Mouse (Mus musculus): Measurements from ENCODE around the gene Cfap44. TPM values are rescaled to one million over a fixed set of nuclear protein-coding genes. Genes with fewer than 3 reads are reported as not detected.

Gene Cfap44
- total and polyA plus RNA-seq, 3 experiments, result 0.55 TPM; not detected in 2

- Histone ChIP-seq H3K27me3 (ENCODE audit: control insufficient read depth, insufficient read depth, low read length) (no peaks in the 10 kb centered on the region), H3K79me2 (replicated peaks; ENCODE audit: control insufficient read depth, insufficient read depth, low read length) (no peaks in the 10 kb centered on the region), H3K9ac (ENCODE audit: low read depth, low read length) (no peak overlapping the region), H3K4me3 (no peak overlapping the region), H3K27ac (peak overlapping the region; percentile 6; the same call in 1 of the 2 replicates), H3K4me1 (ENCODE audit: control insufficient read depth, insufficient read depth, low read length) (peaks cover 7% of the 10 kb centered on the region), H3K36me3 (ENCODE audit: control insufficient read depth, insufficient read depth, low read length) (peaks cover 8% of the 10 kb centered on the region)
- TF ChIP-seq CTCF (IDR thresholded peaks at IDR 0.05) (peak; percentile 93), EP300 (IDR thresholded peaks at IDR 0.05; ENCODE audit: insufficient read depth, low read depth, low read length) (no peak)
- WGBS, result 50% methylated on average over 10 of the region's 10 CpGs
- intact Hi-C loops (cut with DNase I), result loop anchor here (1.0 to 10.0 kb wide), 3 partner anchors 63 to 217 kb away; no protein-coding TSS in a partner anchor
- peak in 1 of 2 experiments; percentile 15 for DNase-seq
Observed at GRCm38 (mm10) chr16:44361921-44362890, 32.4 kb upstream of the Cfap44 start.

- intact Hi-C loops (cut with DNase I), result loop anchor here (10.0 kb wide), 1 partner anchor 221 kb away; no protein-coding TSS in a partner anchor
- no peak overlapping the region for H3K4me3 ChIP-seq
- no peak overlapping the region for H3K27ac ChIP-seq
- H3K27me3 ChIP-seq (ENCODE audit: control insufficient read depth, insufficient read depth, low read length), result no peaks in the 10 kb centered on the region
- no peak for DNase-seq
- H3K9ac ChIP-seq (ENCODE audit: low read depth, low read length), result no peak overlapping the region
- WGBS, result 87% methylated on average over 7 of the region's 7 CpGs
- TF ChIP-seq POLR2A (IDR thresholded peaks at IDR 0.05; ENCODE audit: insufficient read depth, low read depth, low read length) (no peak), CTCF (IDR thresholded peaks at IDR 0.05) (no peak), EP300 (IDR thresholded peaks at IDR 0.05; ENCODE audit: insufficient read depth, low read depth, low read length) (no peak)
- H3K36me3 ChIP-seq (ENCODE audit: control insufficient read depth, insufficient read depth, low read length), result no peaks in the 10 kb centered on the region
- no peaks in the 10 kb centered on the region for H3K79me2 ChIP-seq (replicated peaks; ENCODE audit: control insufficient read depth, insufficient read depth, low read length)
- H3K4me1 ChIP-seq (ENCODE audit: control insufficient read depth, insufficient read depth, low read length), result peaks cover 3% of the 10 kb centered on the region
Observed at GRCm38 (mm10) chr16:44365522-44365921, 29.1 kb upstream of the Cfap44 start.

- Histone ChIP-seq H3K36me3 (ENCODE audit: control insufficient read depth, insufficient read depth, low read length) (no peaks in the 10 kb centered on the region), H3K27me3 (ENCODE audit: control insufficient read depth, insufficient read depth, low read length) (no peaks in the 10 kb centered on the region), H3K27ac (no peak overlapping the region), H3K4me1 (ENCODE audit: control insufficient read depth, insufficient read depth, low read length) (no peaks in the 10 kb centered on the region), H3K4me3 (no peak overlapping the region), H3K9ac (ENCODE audit: low read depth, low read length) (no peak overlapping the region), H3K79me2 (replicated peaks; ENCODE audit: control insufficient read depth, insufficient read depth, low read length) (no peaks in the 10 kb centered on the region)
- DNase-seq, result no peak
- TF ChIP-seq CTCF (IDR thresholded peaks at IDR 0.05), result no peak
- no peak for TF ChIP-seq EP300 (IDR thresholded peaks at IDR 0.05; ENCODE audit: insufficient read depth, low read depth, low read length)
- TF ChIP-seq POLR2A (IDR thresholded peaks at IDR 0.05; ENCODE audit: insufficient read depth, low read depth, low read length), result no peak
- intact Hi-C loops (cut with DNase I), result no loop called here
- 91% methylated on average over 4 of the region's 4 CpGs for WGBS
Observed at GRCm38 (mm10) chr16:44375459-44375858, 19.1 kb upstream of the Cfap44 start.

- H3K9ac ChIP-seq (ENCODE audit: low read depth, low read length), result no peak overlapping the region
- no peak overlapping the region for H3K27ac ChIP-seq
- H3K79me2 ChIP-seq (replicated peaks; ENCODE audit: control insufficient read depth, insufficient read depth, low read length), result no peaks in the 10 kb centered on the region
- no peak overlapping the region for H3K4me3 ChIP-seq
- WGBS, result 91% methylated on average over 4 of the region's 4 CpGs
- intact Hi-C loops (cut with DNase I), result no loop called here
- TF ChIP-seq CTCF (IDR thresholded peaks at IDR 0.05), result no peak
- TF ChIP-seq EP300 (IDR thresholded peaks at IDR 0.05; ENCODE audit: insufficient read depth, low read depth, low read length), result no peak
- no peak for TF ChIP-seq POLR2A (IDR thresholded peaks at IDR 0.05; ENCODE audit: insufficient read depth, low read depth, low read length)
- no peaks in the 10 kb centered on the region for H3K36me3 ChIP-seq (ENCODE audit: control insufficient read depth, insufficient read depth, low read length)
- H3K4me1 ChIP-seq (ENCODE audit: control insufficient read depth, insufficient read depth, low read length), result no peaks in the 10 kb centered on the region
- DNase-seq, result no peak
- no peaks in the 10 kb centered on the region for H3K27me3 ChIP-seq (ENCODE audit: control insufficient read depth, insufficient read depth, low read length)
Observed at GRCm38 (mm10) chr16:44380006-44380405, 14.6 kb upstream of the Cfap44 start.

GRCm38 (mm10) chr16:44381578-44381977 lies 13.0 kb upstream of the Cfap44 start:
- intact Hi-C loops (cut with DNase I), result no loop called here
- H3K36me3 ChIP-seq (ENCODE audit: control insufficient read depth, insufficient read depth, low read length), result no peaks in the 10 kb centered on the region
- H3K4me1 ChIP-seq (ENCODE audit: control insufficient read depth, insufficient read depth, low read length), result no peaks in the 10 kb centered on the region
- no peak for TF ChIP-seq EP300 (IDR thresholded peaks at IDR 0.05; ENCODE audit: insufficient read depth, low read depth, low read length)
- no peak for TF ChIP-seq POLR2A (IDR thresholded peaks at IDR 0.05; ENCODE audit: insufficient read depth, low read depth, low read length)
- no peak for TF ChIP-seq CTCF (IDR thresholded peaks at IDR 0.05)
- no peak overlapping the region for H3K9ac ChIP-seq (ENCODE audit: low read depth, low read length)
- no peak for DNase-seq
- no peak overlapping the region for H3K4me3 ChIP-seq
- H3K79me2 ChIP-seq (replicated peaks; ENCODE audit: control insufficient read depth, insufficient read depth, low read length), result no peaks in the 10 kb centered on the region
- no peak overlapping the region for H3K27ac ChIP-seq
- H3K27me3 ChIP-seq (ENCODE audit: control insufficient read depth, insufficient read depth, low read length), result no peaks in the 10 kb centered on the region
- WGBS, result 76% methylated on average over 5 of the region's 5 CpGs

- no peaks in the 10 kb centered on the region for H3K4me1 ChIP-seq (ENCODE audit: control insufficient read depth, insufficient read depth, low read length)
- no peaks in the 10 kb centered on the region for H3K79me2 ChIP-seq (replicated peaks; ENCODE audit: control insufficient read depth, insufficient read depth, low read length)
- H3K4me3 ChIP-seq, result no peak overlapping the region
- intact Hi-C loops (cut with DNase I), result no loop called here
- H3K27ac ChIP-seq, result no peak overlapping the region
- no peaks in the 10 kb centered on the region for H3K36me3 ChIP-seq (ENCODE audit: control insufficient read depth, insufficient read depth, low read length)
- H3K9ac ChIP-seq (ENCODE audit: low read depth, low read length), result no peak overlapping the region
- TF ChIP-seq EP300 (IDR thresholded peaks at IDR 0.05; ENCODE audit: insufficient read depth, low read depth, low read length), result no peak
- no peak for TF ChIP-seq POLR2A (IDR thresholded peaks at IDR 0.05; ENCODE audit: insufficient read depth, low read depth, low read length)
- TF ChIP-seq CTCF (IDR thresholded peaks at IDR 0.05), result no peak
- 68% methylated on average over 2 of the region's 2 CpGs for WGBS
- no peak for DNase-seq
- no peaks in the 10 kb centered on the region for H3K27me3 ChIP-seq (ENCODE audit: control insufficient read depth, insufficient read depth, low read length)
Observed at GRCm38 (mm10) chr16:44383549-44383948, 11.0 kb upstream of the Cfap44 start.

Measured in heart, adult 2 months (tissue).